Mouse (Mus musculus): Measurements from ENCODE around the gene Rps6ka5. TPM values are rescaled to one million over a fixed set of nuclear protein-coding genes. Genes with fewer than 3 reads are reported as not detected.
A peak's percentile ranks its signal among the peaks of the same experiment; 100 is the strongest.

Rps6ka5 gene
- polyA plus RNA-seq, 1 experiment from 2014 or later = 2.5 TPM

DNA sequence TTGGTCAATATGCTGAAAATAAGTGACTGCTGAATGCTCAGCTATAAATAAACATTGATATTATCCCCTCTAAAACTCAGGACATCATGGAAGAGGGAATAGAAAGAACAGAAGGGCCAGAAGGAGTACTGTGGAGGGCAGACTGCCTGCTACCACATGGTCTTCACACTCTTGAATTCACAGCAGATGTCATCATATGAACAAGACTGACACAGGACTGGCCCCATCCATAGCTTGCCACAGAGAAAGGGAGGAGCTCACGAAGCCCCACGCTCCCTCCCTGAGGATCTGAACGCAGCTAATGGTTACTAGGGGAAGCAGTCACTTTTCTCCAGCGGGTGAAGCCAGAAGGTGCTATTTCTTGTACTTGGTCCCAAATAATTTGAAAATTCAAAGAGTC lies 61.5 kb downstream of the Rps6ka5 start:
- in situ Hi-C loops (cut with MboI; ENCODE audit: low pct_unique_long_range_greater_than_20kb) = no loop called here
- CTCF ChIA-PET = interaction anchor here (0.8 kb wide), 1 partner anchor 15 kb away, joined by 3 read pairs; no protein-coding TSS in a partner anchor
- H3K27me3 ChIP-seq = no peaks in the 10 kb centered on the region
- no peak for DNase-seq (ENCODE audit: low read depth, low spot score)
- ATAC-seq = no peak
- no peak for TF ChIP-seq CTCF (IDR thresholded peaks at IDR 0.05)
- POLR2A ChIA-PET = interaction anchor here (0.6 kb wide), 1 partner anchor 1290 kb away, joined by 3 read pairs; no protein-coding TSS in a partner anchor

DNA sequence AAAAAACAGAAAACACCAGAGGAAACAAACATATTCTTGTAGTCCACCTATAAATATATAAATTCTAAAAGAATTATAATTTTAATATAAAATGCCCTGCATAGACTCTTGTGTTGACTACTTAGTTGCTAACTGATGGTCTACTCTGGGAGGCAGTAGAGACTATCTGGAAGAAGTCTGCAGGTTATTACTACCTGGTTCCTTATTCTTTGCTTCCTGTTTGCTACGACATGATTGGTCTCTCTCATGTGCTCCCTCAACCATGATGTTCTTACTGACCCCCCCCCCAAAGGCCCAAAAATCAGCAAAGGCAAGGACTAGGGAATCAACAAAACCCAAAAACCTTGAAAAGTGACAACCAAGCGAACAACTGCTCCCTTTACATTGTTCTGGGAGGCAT lies 66.7 kb downstream of the Rps6ka5 start:
- DNase-seq (ENCODE audit: low read depth, low spot score) (no peak), ATAC-seq (no peak)
- POLR2A ChIA-PET = interaction anchor here (0.6 kb wide), 1 partner anchor 246 kb away, joined by 5 read pairs; no protein-coding TSS in a partner anchor
- in situ Hi-C loops (cut with MboI; ENCODE audit: low pct_unique_long_range_greater_than_20kb) = no loop called here
- no peak for TF ChIP-seq CTCF (IDR thresholded peaks at IDR 0.05)
- H3K27me3 ChIP-seq = no peaks in the 10 kb centered on the region
- CTCF ChIA-PET = no interaction called here

DNA sequence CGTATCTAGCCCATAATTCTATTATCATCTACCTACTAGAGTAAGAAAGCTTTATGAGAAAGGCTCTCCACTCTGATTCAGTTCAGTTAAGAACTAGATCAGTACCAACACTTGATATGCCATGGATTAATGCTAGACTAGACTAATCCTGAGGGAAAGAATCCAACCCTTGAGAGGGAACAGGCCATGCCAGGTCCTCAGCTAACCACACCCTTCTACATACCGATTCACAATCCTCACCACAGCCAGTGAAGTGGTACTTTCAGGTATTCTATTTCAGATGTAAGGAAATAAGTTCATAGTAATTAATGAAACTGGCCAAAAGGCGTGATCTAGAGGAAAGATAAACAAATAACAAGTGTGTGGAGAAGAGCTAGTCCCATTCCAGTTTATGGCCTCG lies 70.8 kb downstream of the Rps6ka5 start:
- ChIA-PET CTCF (no interaction called here), POLR2A (no interaction called here)
- ATAC-seq (no peak), DNase-seq (ENCODE audit: low read depth, low spot score) (no peak)
- H3K27me3 ChIP-seq = no peaks in the 10 kb centered on the region
- in situ Hi-C loops (cut with MboI; ENCODE audit: low pct_unique_long_range_greater_than_20kb) = no loop called here
- TF ChIP-seq CTCF (IDR thresholded peaks at IDR 0.05) = no peak

DNA sequence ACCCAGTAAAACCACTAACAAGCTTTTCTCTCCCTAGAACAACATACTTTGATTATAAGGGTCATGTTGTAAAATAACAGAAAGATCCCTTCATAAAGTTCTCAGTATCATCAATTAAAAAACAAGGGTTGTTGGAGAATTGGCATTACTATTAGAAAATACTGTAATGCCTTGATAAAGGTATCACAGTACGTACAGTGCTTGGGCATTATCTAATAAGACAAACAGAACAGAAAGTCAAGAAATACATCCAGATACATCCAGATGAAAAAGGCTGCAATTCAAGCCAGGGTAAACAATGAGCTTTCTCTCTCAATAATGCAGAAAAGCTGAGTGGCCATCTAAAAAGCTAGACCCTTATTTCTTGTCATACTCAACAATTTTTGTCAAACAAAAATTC lies 84.8 kb downstream of the Rps6ka5 start:
- H3K27me3 ChIP-seq = no peaks in the 10 kb centered on the region
- no peak for DNase-seq (ENCODE audit: low read depth, low spot score)
- ATAC-seq = no peak
- in situ Hi-C loops (cut with MboI; ENCODE audit: low pct_unique_long_range_greater_than_20kb) = no loop called here
- CTCF ChIA-PET = no interaction called here
- TF ChIP-seq CTCF (IDR thresholded peaks at IDR 0.05) = no peak
- POLR2A ChIA-PET = no interaction called here

DNA sequence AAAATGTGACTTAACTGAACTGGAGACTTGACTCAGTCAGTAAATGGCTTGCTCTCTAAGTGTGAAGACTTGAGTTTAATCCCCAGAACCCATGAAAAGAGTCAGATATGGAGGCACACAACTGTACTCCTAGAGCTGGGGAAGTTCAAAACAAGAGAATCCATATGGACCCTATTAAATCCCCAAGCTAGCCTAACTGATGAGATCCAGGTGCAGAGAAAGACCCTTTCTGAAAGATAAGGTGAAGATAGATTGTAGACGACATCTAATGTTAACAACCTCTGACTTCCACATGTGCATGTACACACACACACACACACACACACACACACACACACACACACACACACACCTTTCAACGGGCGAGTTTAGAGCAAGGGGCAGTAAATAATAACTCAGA lies 86.1 kb downstream of the Rps6ka5 start:
- in situ Hi-C loops (cut with MboI; ENCODE audit: low pct_unique_long_range_greater_than_20kb) = no loop called here
- ChIA-PET POLR2A (no interaction called here), CTCF (no interaction called here)
- ATAC-seq (no peak), DNase-seq (ENCODE audit: low read depth, low spot score) (no peak)
- TF ChIP-seq CTCF (IDR thresholded peaks at IDR 0.05) = no peak
- H3K27me3 ChIP-seq = no peaks in the 10 kb centered on the region

DNA sequence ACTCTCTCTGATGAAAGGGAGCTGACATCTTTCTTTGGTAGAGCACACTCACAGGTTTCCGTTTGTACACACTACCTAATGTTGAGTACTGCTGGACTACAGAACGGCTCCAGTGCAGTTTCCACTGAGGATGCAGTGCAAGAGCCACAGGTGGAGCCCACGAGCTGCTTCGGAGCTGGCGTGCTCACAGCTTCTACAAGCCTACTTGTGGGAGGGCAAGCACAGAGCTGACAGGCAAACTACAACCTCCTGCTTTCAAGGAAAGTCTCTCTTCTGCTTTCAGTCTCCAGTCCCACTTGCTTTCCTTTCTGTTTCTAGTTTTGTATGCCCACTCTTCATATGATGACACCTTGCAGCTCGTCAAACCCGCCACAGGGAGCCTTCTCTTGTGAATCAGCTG lies 87.1 kb downstream of the Rps6ka5 start:
- TF ChIP-seq CTCF (IDR thresholded peaks at IDR 0.05) = peak; percentile 26
- in situ Hi-C loops (cut with MboI; ENCODE audit: low pct_unique_long_range_greater_than_20kb) = no loop called here
- ChIA-PET POLR2A (no interaction called here), CTCF (no interaction called here)
- H3K27me3 ChIP-seq = no peaks in the 10 kb centered on the region
- no peak for DNase-seq (ENCODE audit: low read depth, low spot score)
- no peak for ATAC-seq

DNA sequence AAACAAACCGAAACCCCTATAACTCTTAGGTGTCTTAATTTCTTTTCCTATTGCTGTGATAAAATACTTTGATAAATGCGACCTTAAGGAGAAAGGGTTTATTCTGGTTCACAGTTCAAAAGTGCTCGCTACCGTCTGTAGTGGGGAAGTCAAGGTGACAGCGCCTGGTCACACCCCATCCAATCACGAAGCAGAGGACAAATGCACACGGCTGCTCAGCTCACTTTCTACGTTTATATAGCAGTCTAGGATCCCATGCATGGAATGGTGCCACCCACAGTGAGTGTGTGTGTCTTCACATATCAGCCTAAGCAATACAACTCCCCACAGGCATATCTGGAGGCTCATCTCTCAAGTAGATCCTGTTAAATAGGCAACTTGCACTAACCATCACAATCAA lies 88.9 kb downstream of the Rps6ka5 start:
- in situ Hi-C loops (cut with MboI; ENCODE audit: low pct_unique_long_range_greater_than_20kb) = no loop called here
- ChIA-PET POLR2A (no interaction called here), CTCF (interaction anchor here (1.6 kb wide), 1 partner anchor 12 kb away, joined by 4 read pairs; no protein-coding TSS in a partner anchor)
- H3K27me3 ChIP-seq = no peaks in the 10 kb centered on the region
- TF ChIP-seq CTCF (IDR thresholded peaks at IDR 0.05) = no peak
- no peak for ATAC-seq
- no peak for DNase-seq (ENCODE audit: low read depth, low spot score)

DNA sequence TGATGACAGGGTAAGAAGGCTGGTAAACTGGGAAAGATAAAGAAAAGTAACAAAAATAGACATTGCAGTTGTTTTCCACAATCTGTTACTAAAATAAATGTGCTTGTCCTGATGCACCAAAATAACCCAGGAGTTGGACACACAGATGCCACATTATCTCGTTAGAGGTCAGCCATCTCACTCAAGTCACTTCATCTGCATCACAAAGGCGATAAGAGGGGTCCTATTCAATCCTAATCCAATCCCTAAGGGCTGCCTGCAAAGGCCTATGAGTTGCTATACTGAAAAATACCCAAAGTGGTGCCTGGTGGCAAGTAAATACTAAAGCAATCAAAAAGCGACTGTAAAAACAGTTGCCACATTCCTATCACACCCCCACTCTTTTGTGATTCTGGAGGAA lies 90.0 kb downstream of the Rps6ka5 start:
- in situ Hi-C loops (cut with MboI; ENCODE audit: low pct_unique_long_range_greater_than_20kb) = no loop called here
- ATAC-seq (no peak), DNase-seq (ENCODE audit: low read depth, low spot score) (no peak)
- CTCF ChIA-PET = interaction anchor here (0.7 kb wide), 1 partner anchor 71 kb away, joined by 4 read pairs; no protein-coding TSS in a partner anchor
- POLR2A ChIA-PET = no interaction called here
- no peak for TF ChIP-seq CTCF (IDR thresholded peaks at IDR 0.05)
- H3K27me3 ChIP-seq = no peaks in the 10 kb centered on the region

DNA sequence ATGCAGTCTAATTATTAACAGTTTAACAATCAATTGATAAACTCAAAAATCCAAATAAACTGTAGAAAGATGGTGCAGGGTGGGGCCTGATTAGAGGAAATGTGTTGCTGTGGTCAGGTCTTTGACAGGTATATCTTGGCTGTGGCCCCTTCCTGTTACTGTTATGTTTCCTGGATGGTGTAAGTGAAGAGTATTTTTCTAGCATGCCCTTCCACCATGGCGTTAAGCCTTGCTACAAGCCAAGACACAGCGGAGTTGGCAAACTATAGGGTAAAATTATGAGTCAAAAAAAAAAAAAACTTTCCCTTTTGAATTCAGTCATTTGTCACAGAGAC lies 90.5 kb downstream of the Rps6ka5 start:
- ChIA-PET POLR2A (no interaction called here), CTCF (interaction anchor here (0.7 kb wide), 1 partner anchor 72 kb away, joined by 4 read pairs; no protein-coding TSS in a partner anchor)
- ATAC-seq = no peak
- no peak for TF ChIP-seq CTCF (IDR thresholded peaks at IDR 0.05)
- H3K27me3 ChIP-seq = no peaks in the 10 kb centered on the region
- no peak for DNase-seq (ENCODE audit: low read depth, low spot score)
- in situ Hi-C loops (cut with MboI; ENCODE audit: low pct_unique_long_range_greater_than_20kb) = no loop called here

DNA sequence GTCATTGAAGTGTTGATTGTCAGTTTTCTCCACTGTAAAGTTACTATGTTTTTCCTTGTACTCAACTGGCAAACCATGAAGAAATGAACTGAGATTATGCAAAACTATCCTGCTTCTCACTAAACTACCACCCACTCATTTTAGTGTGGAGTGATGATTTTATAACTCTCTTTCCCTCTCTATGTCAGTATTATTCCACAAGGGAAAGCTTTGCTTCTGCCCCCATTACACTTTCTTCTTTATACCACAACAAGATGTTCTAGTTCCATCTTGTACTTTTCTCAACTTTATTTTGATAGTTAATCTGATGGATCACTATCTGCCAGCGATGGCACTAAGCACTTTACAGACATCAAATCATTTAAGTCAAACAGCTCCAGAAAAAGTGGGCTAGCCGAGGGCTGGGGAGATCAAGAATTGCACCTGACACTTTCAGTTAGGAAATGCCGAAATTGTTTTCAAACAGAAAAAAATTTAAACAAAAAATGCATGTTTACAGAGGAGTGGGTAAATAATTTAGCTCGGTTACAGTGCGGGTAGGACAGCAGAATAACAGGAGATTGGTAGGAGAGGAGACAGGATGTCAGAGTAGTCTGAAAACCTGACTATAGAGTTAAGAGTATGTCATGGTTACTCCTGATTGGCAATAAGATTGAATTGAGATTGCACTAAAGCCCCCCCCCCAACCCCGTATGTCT lies 91.0 kb downstream of the Rps6ka5 start:
- ChIA-PET POLR2A (no interaction called here), CTCF (no interaction called here)
- no peaks in the 10 kb centered on the region for H3K27me3 ChIP-seq
- in situ Hi-C loops (cut with MboI; ENCODE audit: low pct_unique_long_range_greater_than_20kb) = no loop called here
- DNase-seq (ENCODE audit: low read depth, low spot score) (no peak), ATAC-seq (no peak)
- TF ChIP-seq CTCF (IDR thresholded peaks at IDR 0.05) = no peak

DNA sequence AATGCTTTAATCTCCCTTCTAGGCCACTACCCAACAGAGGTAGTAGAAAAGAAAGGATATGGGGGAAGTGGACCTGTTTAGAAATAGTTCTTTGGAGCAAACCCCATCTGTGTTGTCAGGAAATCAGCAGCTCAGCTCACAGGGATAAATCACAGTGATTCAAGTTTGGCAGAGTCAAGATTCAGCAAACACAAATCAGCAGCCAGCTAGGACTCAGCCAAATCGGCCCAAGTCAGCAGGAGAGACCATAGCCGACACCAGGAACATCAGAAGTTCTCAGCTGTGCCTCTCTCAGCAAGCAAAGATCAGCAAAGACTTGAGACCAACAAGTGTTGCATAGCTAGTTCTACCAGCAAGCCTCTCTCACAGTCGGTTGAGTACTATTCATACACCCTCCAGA lies 93.6 kb downstream of the Rps6ka5 start:
- no peak for DNase-seq (ENCODE audit: low read depth, low spot score)
- CTCF ChIA-PET = no interaction called here
- TF ChIP-seq CTCF (IDR thresholded peaks at IDR 0.05) = no peak
- ATAC-seq = no peak
- in situ Hi-C loops (cut with MboI; ENCODE audit: low pct_unique_long_range_greater_than_20kb) = no loop called here
- POLR2A ChIA-PET = no interaction called here
- H3K27me3 ChIP-seq = no peaks in the 10 kb centered on the region

DNA sequence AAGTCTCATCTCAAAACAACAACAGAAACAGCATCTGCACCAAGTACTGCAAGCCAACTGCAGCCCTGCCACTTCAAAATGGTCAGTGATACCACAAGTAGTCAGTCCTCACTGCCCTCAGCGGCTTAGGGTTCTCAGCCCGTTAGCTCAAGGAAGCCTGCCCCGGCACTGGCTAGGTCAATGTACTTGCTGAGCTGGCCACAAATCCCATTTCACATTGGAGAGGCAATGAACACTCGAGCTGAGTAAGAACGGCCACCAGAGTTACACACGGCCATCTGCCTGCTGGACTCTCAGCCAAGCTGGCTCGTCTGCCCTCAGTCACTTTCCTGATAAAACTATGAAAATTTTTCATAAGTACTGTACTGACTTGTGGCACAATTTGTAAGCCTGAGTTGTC lies 95.5 kb downstream of the Rps6ka5 start:
- no peak for ATAC-seq
- in situ Hi-C loops (cut with MboI; ENCODE audit: low pct_unique_long_range_greater_than_20kb) = no loop called here
- no peak for DNase-seq (ENCODE audit: low read depth, low spot score)
- no peak for TF ChIP-seq CTCF (IDR thresholded peaks at IDR 0.05)
- CTCF ChIA-PET = no interaction called here
- POLR2A ChIA-PET = no interaction called here
- H3K27me3 ChIP-seq = no peaks in the 10 kb centered on the region
